Mouse (Mus musculus): ENCODE data around the gene Nabp2. TPM values are rescaled to one million over a fixed set of nuclear protein-coding genes. Genes with fewer than 3 reads are reported as not detected.

Gene Nabp2
- polyA plus RNA-seq, 1 experiment, result 34.1 TPM

- no peaks in the 10 kb centered on the region for H3K9me3 ChIP-seq (ENCODE audit: control insufficient read depth, low read length)
- H3K4me1 ChIP-seq (ENCODE audit: control insufficient read depth), result peaks cover 10% of the 10 kb centered on the region
- no peak overlapping the region for H3K4me3 ChIP-seq (replicated peaks)
- TF ChIP-seq TAL1 (IDR thresholded peaks at IDR 0.05; ENCODE audit: low read length), result no peak
- no peak for TF ChIP-seq GATA1 (IDR thresholded peaks at IDR 0.05; ENCODE audit: low read length)
- no peaks in the 10 kb centered on the region for H3K27me3 ChIP-seq (ENCODE audit: control insufficient read depth)
- no peaks in the 10 kb centered on the region for H3K36me3 ChIP-seq (ENCODE audit: control insufficient read depth)
These were observed 39.7 kb upstream of the Nabp2 start for GRCm38 (mm10) chr10:128451014-128451413.

GRCm38 (mm10) chr10:128445407-128445806 is 34.1 kb upstream of the Nabp2 start:
- no peaks in the 10 kb centered on the region for H3K4me1 ChIP-seq (ENCODE audit: control insufficient read depth)
- H3K27me3 ChIP-seq (ENCODE audit: control insufficient read depth), result no peaks in the 10 kb centered on the region
- H3K4me3 ChIP-seq (replicated peaks), result no peak overlapping the region
- H3K9me3 ChIP-seq (ENCODE audit: control insufficient read depth, low read length), result no peaks in the 10 kb centered on the region
- TF ChIP-seq GATA1 (IDR thresholded peaks at IDR 0.05; ENCODE audit: low read length) (no peak), TAL1 (IDR thresholded peaks at IDR 0.05; ENCODE audit: low read length) (no peak)
- H3K36me3 ChIP-seq (ENCODE audit: control insufficient read depth), result peaks cover 12% of the 10 kb centered on the region

GRCm38 (mm10) chr10:128444354-128444753 is 33.1 kb upstream of the Nabp2 start:
- Histone ChIP-seq H3K36me3 (ENCODE audit: control insufficient read depth) (peaks cover 22% of the 10 kb centered on the region), H3K4me3 (replicated peaks) (no peak overlapping the region), H3K27me3 (ENCODE audit: control insufficient read depth) (no peaks in the 10 kb centered on the region), H3K9me3 (ENCODE audit: control insufficient read depth, low read length) (no peaks in the 10 kb centered on the region), H3K4me1 (ENCODE audit: control insufficient read depth) (no peaks in the 10 kb centered on the region)
- TF ChIP-seq TAL1 (IDR thresholded peaks at IDR 0.05; ENCODE audit: low read length) (no peak), GATA1 (IDR thresholded peaks at IDR 0.05; ENCODE audit: low read length) (no peak)

- peaks cover 36% of the 10 kb centered on the region for H3K36me3 ChIP-seq (ENCODE audit: control insufficient read depth)
These were observed 31.4 kb upstream of the Nabp2 start for GRCm38 (mm10) chr10:128442718-128443117.

GRCm38 (mm10) chr10:128441324-128442119 is 30.2 kb upstream of the Nabp2 start:
- H3K36me3 ChIP-seq (ENCODE audit: control insufficient read depth), result peaks cover 46% of the 10 kb centered on the region
- no peak overlapping the region for H3K4me3 ChIP-seq (replicated peaks)
- H3K4me1 ChIP-seq (ENCODE audit: control insufficient read depth), result no peaks in the 10 kb centered on the region
- TF ChIP-seq TAL1 (IDR thresholded peaks at IDR 0.05; ENCODE audit: low read length) (no peak), GATA1 (IDR thresholded peaks at IDR 0.05; ENCODE audit: low read length) (no peak)
- no peaks in the 10 kb centered on the region for H3K27me3 ChIP-seq (ENCODE audit: control insufficient read depth)
- no peaks in the 10 kb centered on the region for H3K9me3 ChIP-seq (ENCODE audit: control insufficient read depth, low read length)

More at GRCm38 (mm10) chr10:128442718-128443117, 31.4 kb upstream of the Nabp2 start:
- Histone ChIP-seq H3K27me3 (ENCODE audit: control insufficient read depth) (no peaks in the 10 kb centered on the region), H3K4me3 (replicated peaks) (no peak overlapping the region), H3K9me3 (ENCODE audit: control insufficient read depth, low read length) (no peaks in the 10 kb centered on the region), H3K4me1 (ENCODE audit: control insufficient read depth) (no peaks in the 10 kb centered on the region)
- TF ChIP-seq TAL1 (IDR thresholded peaks at IDR 0.05; ENCODE audit: low read length) (no peak), GATA1 (IDR thresholded peaks at IDR 0.05; ENCODE audit: low read length) (no peak)

- H3K36me3 ChIP-seq (ENCODE audit: control insufficient read depth), result peaks cover 57% of the 10 kb centered on the region
- TF ChIP-seq TAL1 (IDR thresholded peaks at IDR 0.05; ENCODE audit: low read length) (no peak), GATA1 (IDR thresholded peaks at IDR 0.05; ENCODE audit: low read length) (no peak)
- H3K4me1 ChIP-seq (ENCODE audit: control insufficient read depth), result no peaks in the 10 kb centered on the region
- no peaks in the 10 kb centered on the region for H3K27me3 ChIP-seq (ENCODE audit: control insufficient read depth)
- H3K4me3 ChIP-seq (replicated peaks), result no peak overlapping the region
- no peaks in the 10 kb centered on the region for H3K9me3 ChIP-seq (ENCODE audit: control insufficient read depth, low read length)
These were observed 29.1 kb upstream of the Nabp2 start for GRCm38 (mm10) chr10:128440407-128440806.

- Histone ChIP-seq H3K36me3 (ENCODE audit: control insufficient read depth) (peaks cover 65% of the 10 kb centered on the region), H3K27me3 (ENCODE audit: control insufficient read depth) (no peaks in the 10 kb centered on the region), H3K9me3 (ENCODE audit: control insufficient read depth, low read length) (no peaks in the 10 kb centered on the region), H3K4me3 (replicated peaks) (no peak overlapping the region), H3K4me1 (ENCODE audit: control insufficient read depth) (no peaks in the 10 kb centered on the region; the same call in 1 of the 2 replicates)
- TF ChIP-seq GATA1 (IDR thresholded peaks at IDR 0.05; ENCODE audit: low read length), result no peak
- TF ChIP-seq TAL1 (IDR thresholded peaks at IDR 0.05; ENCODE audit: low read length), result no peak
These were observed 27.5 kb upstream of the Nabp2 start for GRCm38 (mm10) chr10:128438675-128439279.

- peaks cover 67% of the 10 kb centered on the region for H3K36me3 ChIP-seq (ENCODE audit: control insufficient read depth)
- H3K4me3 ChIP-seq (replicated peaks), result no peak overlapping the region
- H3K4me1 ChIP-seq (ENCODE audit: control insufficient read depth), result no peaks in the 10 kb centered on the region; the same call in 1 of the 2 replicates
- no peaks in the 10 kb centered on the region for H3K27me3 ChIP-seq (ENCODE audit: control insufficient read depth)
- H3K9me3 ChIP-seq (ENCODE audit: control insufficient read depth, low read length), result no peaks in the 10 kb centered on the region
- no peak for TF ChIP-seq GATA1 (IDR thresholded peaks at IDR 0.05; ENCODE audit: low read length)
- TF ChIP-seq TAL1 (IDR thresholded peaks at IDR 0.05; ENCODE audit: low read length), result no peak
These were observed 25.1 kb upstream of the Nabp2 start for GRCm38 (mm10) chr10:128436376-128436775.

- Histone ChIP-seq H3K9me3 (ENCODE audit: control insufficient read depth, low read length) (no peaks in the 10 kb centered on the region), H3K36me3 (ENCODE audit: control insufficient read depth) (peaks cover 64% of the 10 kb centered on the region), H3K4me1 (ENCODE audit: control insufficient read depth) (no peaks in the 10 kb centered on the region; the same call in 1 of the 2 replicates), H3K27me3 (ENCODE audit: control insufficient read depth) (no peaks in the 10 kb centered on the region), H3K4me3 (replicated peaks) (no peak overlapping the region)
- TF ChIP-seq GATA1 (IDR thresholded peaks at IDR 0.05; ENCODE audit: low read length) (no peak), TAL1 (IDR thresholded peaks at IDR 0.05; ENCODE audit: low read length) (no peak)
These were observed 24.6 kb upstream of the Nabp2 start for GRCm38 (mm10) chr10:128435873-128436272.

Measured in erythroblast, embryonic 14.5 days (primary cell).